Mouse (Mus musculus): ENCODE data around the gene 4930583I09Rik.

4930583I09Rik gene

GRCm38 (mm10) chr17:64802168-64802955 lies 33.5 kb downstream of the 4930583I09Rik start:
- DNase-seq (ENCODE audit: low spot score), result no peak

DNA sequence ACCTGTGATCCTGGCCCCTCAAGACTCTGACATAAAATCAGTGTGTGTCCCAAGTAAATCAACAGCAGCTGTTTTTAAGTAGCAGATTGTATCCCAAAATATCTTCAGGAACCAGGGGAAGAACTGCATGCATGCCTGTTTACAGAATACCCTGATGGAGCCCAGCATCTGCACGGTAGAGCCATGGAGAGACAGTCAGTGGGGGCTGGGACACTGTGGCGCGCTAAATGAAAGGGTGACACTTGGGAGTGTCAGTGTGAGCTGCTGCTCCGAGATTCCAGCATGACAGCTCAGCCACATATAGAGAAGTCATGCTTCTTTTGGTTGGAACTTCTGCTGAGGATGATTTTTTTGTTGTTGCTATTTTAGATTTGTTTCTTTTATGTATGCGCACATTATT lies 43.2 kb downstream of the 4930583I09Rik start:
- no peak for DNase-seq (ENCODE audit: low spot score)

- no peak for DNase-seq (ENCODE audit: low spot score)
Measured at GRCm38 (mm10) chr17:64792076-64792475, 43.8 kb downstream of the 4930583I09Rik start.

DNA sequence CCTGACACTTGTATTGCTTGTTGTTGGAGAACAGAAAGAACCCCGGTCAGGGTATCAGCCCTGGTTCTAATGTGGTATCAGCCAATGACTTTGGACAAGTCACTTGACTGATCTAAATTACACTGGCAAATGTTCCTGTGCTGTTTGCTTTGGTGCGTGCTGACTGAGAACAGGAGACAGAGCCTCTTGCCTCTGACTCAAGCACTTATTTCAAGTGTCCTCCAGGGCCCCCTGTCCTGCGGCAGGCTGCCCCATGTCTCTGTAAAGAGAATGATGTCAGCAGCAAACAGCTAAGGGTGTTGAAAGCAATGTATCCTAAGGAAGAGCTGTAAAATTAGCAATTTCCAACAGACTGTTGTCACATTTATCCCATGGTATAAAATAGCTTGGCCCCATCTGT lies 46.7 kb downstream of the 4930583I09Rik start:
- DNase-seq (ENCODE audit: low spot score), result no peak

- no peak for DNase-seq (ENCODE audit: low spot score)
Measured at GRCm38 (mm10) chr17:64788301-64788700, 47.6 kb downstream of the 4930583I09Rik start.

GRCm38 (mm10) chr17:64785961-64786360 lies 49.9 kb downstream of the 4930583I09Rik start:
- DNase-seq (ENCODE audit: low spot score), result no peak
